Mouse (Mus musculus): ENCODE results near the gene Slc22a17. TPM values are rescaled to one million over a fixed set of nuclear protein-coding genes. Genes with fewer than 3 reads are reported as not detected.

The Slc22a17 gene
- polyA plus RNA-seq, 1 experiment: 0.32 TPM

- H3K4me3 ChIP-seq (ENCODE audit: insufficient read depth, low read length): no peak overlapping the region
- no peak overlapping the region for H3K27ac ChIP-seq (ENCODE audit: insufficient read depth, low read depth, low read length)
- no peaks in the 10 kb centered on the region for H3K4me1 ChIP-seq (ENCODE audit: control insufficient read depth, insufficient read depth, low read length)
- TF ChIP-seq CTCF (IDR thresholded peaks at IDR 0.05; ENCODE audit: low read depth, low read length) (no peak), POLR2A (IDR thresholded peaks at IDR 0.05; ENCODE audit: borderline replicate concordance, low read depth, low read length) (no peak)
Observed at GRCm38 (mm10) chr14:54940176-54940530, 27.2 kb upstream of the Slc22a17 start.

GRCm38 (mm10) chr14:54939434-54940175 lies 26.7 kb upstream of the Slc22a17 start:
- no peak overlapping the region for H3K4me3 ChIP-seq (ENCODE audit: insufficient read depth, low read length)
- TF ChIP-seq CTCF (IDR thresholded peaks at IDR 0.05; ENCODE audit: low read depth, low read length): peak; percentile 92
- TF ChIP-seq POLR2A (IDR thresholded peaks at IDR 0.05; ENCODE audit: borderline replicate concordance, low read depth, low read length): no peak

GRCm38 (mm10) chr14:54938431-54939219 lies 25.7 kb upstream of the Slc22a17 start:
- Histone ChIP-seq H3K4me3 (ENCODE audit: insufficient read depth, low read length) (no peak overlapping the region), H3K27ac (ENCODE audit: insufficient read depth, low read depth, low read length) (no peak overlapping the region), H3K4me1 (ENCODE audit: control insufficient read depth, insufficient read depth, low read length) (no peaks in the 10 kb centered on the region)
- no peak for TF ChIP-seq CTCF (IDR thresholded peaks at IDR 0.05; ENCODE audit: low read depth, low read length)
- TF ChIP-seq POLR2A (IDR thresholded peaks at IDR 0.05; ENCODE audit: borderline replicate concordance, low read depth, low read length): no peak

More at GRCm38 (mm10) chr14:54939434-54940175, 26.7 kb upstream of the Slc22a17 start:
- H3K4me1 ChIP-seq (ENCODE audit: control insufficient read depth, insufficient read depth, low read length): no peaks in the 10 kb centered on the region
- no peak overlapping the region for H3K27ac ChIP-seq (ENCODE audit: insufficient read depth, low read depth, low read length)

- Histone ChIP-seq H3K27ac (ENCODE audit: insufficient read depth, low read depth, low read length) (no peak overlapping the region), H3K4me1 (ENCODE audit: control insufficient read depth, insufficient read depth, low read length) (no peaks in the 10 kb centered on the region), H3K4me3 (ENCODE audit: insufficient read depth, low read length) (no peak overlapping the region)
- no peak for TF ChIP-seq CTCF (IDR thresholded peaks at IDR 0.05; ENCODE audit: low read depth, low read length)
- TF ChIP-seq POLR2A (IDR thresholded peaks at IDR 0.05; ENCODE audit: borderline replicate concordance, low read depth, low read length): no peak
Observed at GRCm38 (mm10) chr14:54937361-54938182, 24.6 kb upstream of the Slc22a17 start.

- H3K4me1 ChIP-seq (ENCODE audit: control insufficient read depth, insufficient read depth, low read length): no peaks in the 10 kb centered on the region
- no peak overlapping the region for H3K27ac ChIP-seq (ENCODE audit: insufficient read depth, low read depth, low read length)
- H3K4me3 ChIP-seq (ENCODE audit: insufficient read depth, low read length): no peak overlapping the region
- TF ChIP-seq CTCF (IDR thresholded peaks at IDR 0.05; ENCODE audit: low read depth, low read length) (no peak), POLR2A (IDR thresholded peaks at IDR 0.05; ENCODE audit: borderline replicate concordance, low read depth, low read length) (no peak)
Observed at GRCm38 (mm10) chr14:54936831-54937160, 23.9 kb upstream of the Slc22a17 start.

- Histone ChIP-seq H3K4me1 (ENCODE audit: control insufficient read depth, insufficient read depth, low read length) (no peaks in the 10 kb centered on the region), H3K27ac (ENCODE audit: insufficient read depth, low read depth, low read length) (no peak within 1 kb of the TSS), H3K4me3 (ENCODE audit: insufficient read depth, low read length) (no peak within 1 kb of the TSS)
- no peak for TF ChIP-seq POLR2A (IDR thresholded peaks at IDR 0.05; ENCODE audit: borderline replicate concordance, low read depth, low read length)
- no peak for TF ChIP-seq CTCF (IDR thresholded peaks at IDR 0.05; ENCODE audit: low read depth, low read length)
Observed at GRCm38 (mm10) chr14:54935904-54936830, 23.2 kb upstream of the Slc22a17 start, which contains the start of gene Cmtm5. Gene Cmtm5 (plus strand): TSS chr14:54936261.

- no peaks in the 10 kb centered on the region for H3K4me1 ChIP-seq (ENCODE audit: control insufficient read depth, insufficient read depth, low read length)
- H3K27ac ChIP-seq (ENCODE audit: insufficient read depth, low read depth, low read length): no peak within 1 kb of the TSS
- TF ChIP-seq CTCF (IDR thresholded peaks at IDR 0.05; ENCODE audit: low read depth, low read length) (no peak), POLR2A (IDR thresholded peaks at IDR 0.05; ENCODE audit: borderline replicate concordance, low read depth, low read length) (no peak)
- H3K4me3 ChIP-seq (ENCODE audit: insufficient read depth, low read length): no peak within 1 kb of the TSS
Observed at GRCm38 (mm10) chr14:54932645-54933150, 19.8 kb upstream of the Slc22a17 start, which contains the start of gene Il25. Gene Il25 (plus strand): TSS chr14:54932695.

- no peak overlapping the region for H3K27ac ChIP-seq (ENCODE audit: insufficient read depth, low read depth, low read length)
- TF ChIP-seq CTCF (IDR thresholded peaks at IDR 0.05; ENCODE audit: low read depth, low read length): no peak
- no peak for TF ChIP-seq POLR2A (IDR thresholded peaks at IDR 0.05; ENCODE audit: borderline replicate concordance, low read depth, low read length)
- H3K4me1 ChIP-seq (ENCODE audit: control insufficient read depth, insufficient read depth, low read length): no peaks in the 10 kb centered on the region
- H3K4me3 ChIP-seq (ENCODE audit: insufficient read depth, low read length): no peak overlapping the region
Observed at GRCm38 (mm10) chr14:54930431-54930830, 17.5 kb upstream of the Slc22a17 start.
